Mouse (Mus musculus) CH12.LX (cell line): ENCODE results near the gene Krt8. TPM values are rescaled to one million over a fixed set of nuclear protein-coding genes. Genes with fewer than 3 reads are reported as not detected.

Experiments used
- DNase-seq: peaks from one replicate; pipeline ENCODE4 v3.0.0-alpha.2; 2013; ENCODE audit errors: extremely low read depth
- H3K27ac ChIP-seq: 2 replicates; pipeline ENCODE4 v1.5.1; 2012; ENCODE audit warnings: low read depth, mild to moderate bottlenecking, control low read depth, moderate library complexity; ENCODE audit not compliant: insufficient read depth
- H3K27me3 ChIP-seq: replicated peaks from 2 replicates; pipeline ENCODE3; 2012; ENCODE audit warnings: inconsistent platforms
- H3K36me3 ChIP-seq, 2 experiments: replicated peaks in 1 of 2; 2 replicates each; pipeline versions ENCODE3 to v1.6.1; 2012; ENCODE audit warnings: inconsistent platforms in 1 of 2, low read length in 1 of 2, mild to moderate bottlenecking in 1 of 2, mixed read lengths in 1 of 2, moderate library complexity in 1 of 2; ENCODE audit not compliant: control insufficient read depth in 1 of 2, insufficient read depth in 1 of 2
- H3K4me1 ChIP-seq, 2 experiments: 2 replicates each; pipeline ENCODE4 v1.6.1; 2012; ENCODE audit warnings: inconsistent platforms in 1 of 2, moderate library complexity in 1 of 2; ENCODE audit not compliant: insufficient read depth in 2 of 2, control insufficient read depth in 1 of 2
- H3K4me2 ChIP-seq: 2 replicates; pipeline ENCODE4 v1.6.1; 2012; ENCODE audit warnings: low read depth, mild to moderate bottlenecking, control low read depth; ENCODE audit not compliant: poor library complexity, insufficient read depth, severe bottlenecking
- H3K4me3 ChIP-seq, 3 experiments: fragments of 150-350 bp in 1 of 3; sonication (generic) in 1 of 3; replicated peaks in 1 of 3; 2 replicates each; pipeline versions ENCODE3 to v1.5.1; 2011 to 2012; ENCODE audit warnings: low read depth in 2 of 3, low read length in 2 of 3, mild to moderate bottlenecking in 2 of 3, moderate library complexity in 2 of 3, control low read depth in 1 of 3, improper control_type of control experiment in 1 of 3, inconsistent platforms in 1 of 3, mixed read lengths in 1 of 3; ENCODE audit not compliant: poor library complexity in 1 of 3
- H3K79me2 ChIP-seq: replicated peaks from 2 replicates; pipeline ENCODE4 v1.6.1; 2012; ENCODE audit warnings: mild to moderate bottlenecking, moderate library complexity; ENCODE audit not compliant: control insufficient read depth, poor library complexity, insufficient read depth, severe bottlenecking; ENCODE audit errors: extremely low read depth
- H3K9ac ChIP-seq: 2 replicates; pipeline ENCODE4 v1.6.1; 2012; ENCODE audit warnings: low read depth, mild to moderate bottlenecking, control low read depth, moderate library complexity; ENCODE audit not compliant: insufficient read depth
- H3K9me3 ChIP-seq: replicated peaks from 2 replicates; pipeline ENCODE3; 2012; ENCODE audit warnings: low read length, inconsistent platforms, mixed read lengths
- CTCF ChIP-seq, 2 experiments: IDR thresholded peaks in 1 of 2; conservative IDR thresholded peaks in 1 of 2; 2 replicates each; pipeline ENCODE4 v1.5.1; 2011 to 2012; ENCODE audit warnings: low read depth in 2 of 2, low read length in 2 of 2, improper control_type of control experiment in 1 of 2, inconsistent platforms in 1 of 2, mild to moderate bottlenecking in 1 of 2, moderate library complexity in 1 of 2
- EP300 ChIP-seq: IDR thresholded peaks from 2 replicates; pipeline ENCODE4 v1.6.1; 2011; ENCODE audit warnings: low read length, improper control_type of control experiment
- ETS1 ChIP-seq: conservative IDR thresholded peaks from 2 replicates; pipeline ENCODE4 v1.6.1; 2012; ENCODE audit warnings: low read depth, mild to moderate bottlenecking, inconsistent platforms, low read length, improper control_type of control experiment, moderate library complexity
- GABPA ChIP-seq: IDR thresholded peaks from 2 replicates; pipeline ENCODE4 v1.6.1; 2012; ENCODE audit warnings: low read depth, low read length, improper control_type of control experiment, inconsistent platforms; ENCODE audit not compliant: insufficient replicate concordance
- KAT2A ChIP-seq: IDR thresholded peaks from 2 replicates; pipeline ENCODE4 v1.6.1; 2012; ENCODE audit warnings: low read length, improper control_type of control experiment, inconsistent platforms; ENCODE audit not compliant: insufficient replicate concordance
- MAX ChIP-seq: IDR thresholded peaks from 2 replicates; pipeline ENCODE4 v1.6.1; 2011; ENCODE audit warnings: low read length, improper control_type of control experiment
- MYC ChIP-seq: IDR thresholded peaks from 2 replicates; pipeline ENCODE4 v1.6.1; 2011; ENCODE audit warnings: low read depth, mild to moderate bottlenecking, improper control_type of control experiment, low read length
- NELFE ChIP-seq: IDR thresholded peaks from 2 replicates; pipeline ENCODE4 v1.6.1; 2011; ENCODE audit warnings: low read depth, low read length, improper control_type of control experiment
- NRF1 ChIP-seq: IDR thresholded peaks from 2 replicates; pipeline ENCODE4 v1.6.1; 2014; ENCODE audit warnings: low read depth, mild to moderate bottlenecking, inconsistent platforms, low read length, improper control_type of control experiment, moderate library complexity
- POLR2AphosphoS2 ChIP-seq: IDR thresholded peaks from 2 replicates; pipeline ENCODE4 v1.6.1; 2011; ENCODE audit warnings: low read depth, low read length, improper control_type of control experiment
- RAD21 ChIP-seq: IDR thresholded peaks from 2 replicates; pipeline ENCODE4 v1.6.1; 2011; ENCODE audit warnings: low read depth, mild to moderate bottlenecking, low read length, improper control_type of control experiment, moderate library complexity
- SMC3 ChIP-seq: IDR thresholded peaks from 2 replicates; pipeline ENCODE4 v1.6.1; 2011; ENCODE audit warnings: low read depth, low read length, improper control_type of control experiment
- UBTF ChIP-seq: IDR thresholded peaks from 2 replicates; pipeline ENCODE4 v1.6.1; 2012; ENCODE audit warnings: low read depth, mild to moderate bottlenecking, inconsistent platforms, low read length, improper control_type of control experiment, moderate library complexity
- USF1 ChIP-seq: IDR thresholded peaks from 2 replicates; pipeline ENCODE4 v1.6.1; 2014; ENCODE audit warnings: low read depth, mild to moderate bottlenecking, inconsistent platforms, low read length, improper control_type of control experiment
- ZC3H11A ChIP-seq: IDR thresholded peaks from 2 replicates; pipeline ENCODE4 v1.6.1; 2012; ENCODE audit warnings: low read depth, mild to moderate bottlenecking, inconsistent platforms, low read length, improper control_type of control experiment
- ZKSCAN1 ChIP-seq: IDR thresholded peaks from 2 replicates; pipeline ENCODE4 v1.6.1; 2012; ENCODE audit warnings: low read depth, inconsistent platforms, low read length, improper control_type of control experiment, borderline replicate concordance
- ZMIZ1 ChIP-seq: IDR thresholded peaks from 2 replicates; pipeline ENCODE4 v1.6.1; 2012; ENCODE audit warnings: low read depth, mild to moderate bottlenecking, inconsistent platforms, low read length, improper control_type of control experiment
- dilution Hi-C: fragments of 300-500 bp; cut with MboI; formaldehyde crosslinking; loops from 2 replicates; pipeline ENCODE4 v1.14.3; 2020; ENCODE audit warnings: low sequenced_read_pairs; ENCODE audit not compliant: extremely low pct_unique_long_range_greater_than_20kb, extremely low pct_ligation_motif_present
- in situ Hi-C: fragments of 300-500 bp; cut with MboI; formaldehyde crosslinking; loops from 3 replicates; pipeline ENCODE4 v1.14.3; 2019; ENCODE audit warnings: low sequenced_read_pairs, low pct_ligation_motif_present, low pct_unique_long_range_greater_than_20kb, mixed read lengths
- polyA plus RNA-seq: library from polyadenylated mRNA; unstranded; fragments of >175 nt; gene quantifications from 2 replicates; pipeline ENCODE4 v1.2.1, GENCODE M21; 2012; ENCODE audit warnings: low read depth; ENCODE audit not compliant: insufficient read length
- total RNA-seq, 2 experiments: library from RNA; depleted of rRNA; stranded (reverse); fragments of 300-350 nt in 1 of 2; fragments of >200 nt in 1 of 2; gene quantifications; 2 replicates each; pipeline ENCODE4 v1.2.3; 2012 to 2014

Gene Krt8
- total and polyA plus RNA-seq, 3 experiments: not detected

GRCm38 (mm10) chr15:101958891-101959290 is 45.4 kb downstream of the Krt8 start:
- H3K36me3 ChIP-seq: no peaks in the 10 kb centered on the region
- peaks cover 85% of the 10 kb centered on the region for H3K27me3 ChIP-seq
- no peak overlapping the region for H3K4me2 ChIP-seq
- no peak overlapping the region for H3K9ac ChIP-seq
- no peak overlapping the region for H3K4me3 ChIP-seq
- H3K27ac ChIP-seq: no peak overlapping the region
- no peak for TF ChIP-seq NELFE
- TF ChIP-seq ETS1: no peak
- no peak for TF ChIP-seq GABPA
- TF ChIP-seq ZC3H11A: no peak
- TF ChIP-seq UBTF: no peak
- no peak for TF ChIP-seq USF1
- H3K4me1 ChIP-seq: no peaks in the 10 kb centered on the region
- H3K79me2 ChIP-seq: no peaks in the 10 kb centered on the region
- dilution Hi-C loops (no loop called here), in situ Hi-C loops (no loop called here)
- no peak for DNase-seq
- H3K9me3 ChIP-seq: no peaks in the 10 kb centered on the region

- Histone ChIP-seq H3K27ac (no peak within 1 kb of the TSS), H3K9me3 (no peaks in the 10 kb centered on the region), H3K9ac (no peak within 1 kb of the TSS), H3K36me3 (no peaks in the 10 kb centered on the region), H3K27me3 (peaks cover 90% of the 10 kb centered on the region), H3K4me2 (no peak within 1 kb of the TSS), H3K4me1 (no peaks in the 10 kb centered on the region), H3K4me3 (no peak within 1 kb of the TSS), H3K79me2 (no peaks in the 10 kb centered on the region)
- TF ChIP-seq MYC: no peak
- no peak for TF ChIP-seq RAD21
- TF ChIP-seq ETS1: no peak
- TF ChIP-seq SMC3: no peak
- TF ChIP-seq NRF1: no peak
- TF ChIP-seq KAT2A: no peak
- TF ChIP-seq EP300: no peak
- no peak for TF ChIP-seq MAX
- TF ChIP-seq CTCF (conservative IDR thresholded peaks at IDR 0.05 in 1 of 2, IDR thresholded peaks at IDR 0.05 in 1 of 2; ENCODE audit: low read depth in 2 of 2, low read length in 2 of 2): no peak
- no peak for TF ChIP-seq GABPA
- no peak for TF ChIP-seq ZMIZ1
- TF ChIP-seq POLR2AphosphoS2: no peak
- TF ChIP-seq USF1: no peak
- no peak for TF ChIP-seq ZKSCAN1
- in situ Hi-C loops (no loop called here), dilution Hi-C loops (no loop called here)
- DNase-seq: no peak
Observed at GRCm38 (mm10) chr15:101954187-101954586, 50.1 kb downstream of the Krt8 start, which contains the start of gene Krt78. Krt78 (minus strand) TSS chr15:101954287.
